Mouse (Mus musculus) right cerebral cortex, adult 2 months (tissue): ENCODE measurements at regions not wholly inside any gene's neighbourhood (a gene's known extent, or its start where the extent isn't known, plus 50 kb on each side); places are given as distances from the start of the nearest gene placed in this dataset.

Experiments
- DNase-seq, 2 experiments: peaks; one replicate each; pipeline ENCODE4 v3.0.0; 2021 to 2022; ENCODE audit warnings: low spot score in 2 of 2

GRCm38 (mm10) chr9:122437464-122437863 lies 86.1 kb downstream of the Abhd5 start:
- peak; percentile 64 to 68 for DNase-seq

- no peak for DNase-seq
Measured at GRCm38 (mm10) chr9:122446387-122447105, 95.1 kb downstream of the Abhd5 start.

- DNase-seq, result no peak
Measured at GRCm38 (mm10) chr9:122447568-122447967, 96.2 kb downstream of the Abhd5 start.

- DNase-seq, result no peak
Measured at GRCm38 (mm10) chr9:122448342-122448741, 96.9 kb downstream of the Abhd5 start.

GRCm38 (mm10) chr9:122450524-122450923 lies 99.1 kb downstream of the Abhd5 start:
- peak; percentile 26 to 38 for DNase-seq

GRCm38 (mm10) chr9:122455301-122455700 lies 103.9 kb downstream of the Abhd5 start:
- peak; percentile 59 to 61 for DNase-seq

GRCm38 (mm10) chr9:122455779-122456178 lies 104.4 kb downstream of the Abhd5 start:
- peak in 1 of 2 experiments; percentile 37 for DNase-seq

GRCm38 (mm10) chr9:122459491-122459890 lies 108.1 kb downstream of the Abhd5 start:
- DNase-seq, result no peak

GRCm38 (mm10) chr9:122471539-122471938 lies 120.1 kb downstream of the Abhd5 start:
- DNase-seq, result no peak

GRCm38 (mm10) chr9:122476356-122476755 lies 124.9 kb downstream of the Abhd5 start:
- DNase-seq, result peak; percentile 47 to 74

- DNase-seq, result peak in 1 of 2 experiments; percentile 20
Measured at GRCm38 (mm10) chr9:122487001-122487400, 135.6 kb downstream of the Abhd5 start.

- no peak for DNase-seq
Measured at GRCm38 (mm10) chr9:122494691-122495090, 143.3 kb downstream of the Abhd5 start.

GRCm38 (mm10) chr9:122496482-122496985 lies 145.1 kb downstream of the Abhd5 start:
- no peak for DNase-seq

- no peak for DNase-seq
Measured at GRCm38 (mm10) chr9:122501864-122502341, 150.5 kb downstream of the Abhd5 start.

- DNase-seq, result no peak
Measured at GRCm38 (mm10) chr9:122521569-122521968, 170.2 kb downstream of the Abhd5 start.

- no peak for DNase-seq
Measured at GRCm38 (mm10) chr9:122525621-122526055, 174.2 kb downstream of the Abhd5 start.

GRCm38 (mm10) chr9:122528267-122528666 lies 176.9 kb downstream of the Abhd5 start:
- no peak for DNase-seq

GRCm38 (mm10) chr9:122529721-122530120 lies 178.3 kb downstream of the Abhd5 start:
- DNase-seq, result no peak

- no peak for DNase-seq
Measured at GRCm38 (mm10) chr9:122531806-122532205, 180.4 kb downstream of the Abhd5 start.

GRCm38 (mm10) chr9:122534121-122534814 lies 182.9 kb downstream of the Abhd5 start:
- peak; percentile 67 to 72 for DNase-seq

GRCm38 (mm10) chr9:122534965-122535364 lies 183.6 kb downstream of the Abhd5 start:
- DNase-seq, result peak; percentile 39 to 54

- DNase-seq, result no peak
Measured at GRCm38 (mm10) chr9:122540091-122540490, 188.7 kb downstream of the Abhd5 start.

GRCm38 (mm10) chr9:122556051-122556450 lies 191.1 kb upstream of the Topaz1 start:
- no peak for DNase-seq
